Mouse (Mus musculus) limb, embryonic 12.5 days (tissue): ENCODE data around the gene Ceacam16. TPM values are rescaled to one million over a fixed set of nuclear protein-coding genes. Genes with fewer than 3 reads are reported as not detected.

Source experiments
- ATAC-seq: fragments of 200-750 bp; cut with Nextera tagmentation; 2 replicates; pipeline ENCODE4 v1.8.0; 2017; ENCODE audit warnings: low read depth, moderate TSS enrichment; ENCODE audit not compliant: insufficient number of reproducible peaks, insufficient read depth, low FRiP score, low TSS enrichment
- H3K27ac ChIP-seq: fragments of 300-500 bp; sonication (generic); 2 replicates; pipeline ENCODE4 v1.5.1; 2016; ENCODE audit warnings: mild to moderate bottlenecking, moderate library complexity
- H3K27me3 ChIP-seq: fragments of 300-500 bp; sonication (generic); 2 replicates; pipeline ENCODE4 v1.6.1; 2016; ENCODE audit warnings: mild to moderate bottlenecking, moderate library complexity
- H3K36me3 ChIP-seq: fragments of 300-500 bp; sonication (generic); 2 replicates; pipeline ENCODE4 v1.6.1; 2016; ENCODE audit warnings: mild to moderate bottlenecking, moderate library complexity
- H3K4me1 ChIP-seq: fragments of 300-500 bp; sonication (generic); replicated peaks from 2 replicates; pipeline ENCODE4 v1.6.1; 2016
- H3K4me2 ChIP-seq: fragments of 300-500 bp; sonication (generic); 2 replicates; pipeline ENCODE4 v1.6.1; 2016; ENCODE audit warnings: mild to moderate bottlenecking, moderate library complexity
- H3K4me3 ChIP-seq: fragments of 300-500 bp; sonication (generic); replicated peaks from 2 replicates; pipeline ENCODE4 v1.5.1; 2016; ENCODE audit warnings: mild to moderate bottlenecking
- H3K9ac ChIP-seq: fragments of 300-500 bp; sonication (generic); replicated peaks from 2 replicates; pipeline ENCODE4 v1.6.1; 2016; ENCODE audit warnings: mild to moderate bottlenecking, moderate library complexity
- H3K9me3 ChIP-seq: fragments of 300-500 bp; sonication (generic); 2 replicates; pipeline ENCODE4 v1.6.1; 2016; ENCODE audit warnings: mild to moderate bottlenecking, moderate library complexity
- WGBS: fragments of 180-500 bp; shearing (Covaris S2); methylation state at CpG from one replicate; pipeline ENCODE4 v1.1.7; 2016; 5-methylcytosine and 5-hydroxymethylcytosine counted together
- polyA plus RNA-seq: library from polyadenylated mRNA; unstranded; fragments of >200 nt; fragmentation: Nextera tagmentation; extraction: Ambion mirVana; gene quantifications from 2 replicates; pipeline ENCODE4 v1.2.1, GENCODE M21; 2016

The Ceacam16 gene
- polyA plus RNA-seq, 1 experiment from 2014 or later: not detected

DNA sequence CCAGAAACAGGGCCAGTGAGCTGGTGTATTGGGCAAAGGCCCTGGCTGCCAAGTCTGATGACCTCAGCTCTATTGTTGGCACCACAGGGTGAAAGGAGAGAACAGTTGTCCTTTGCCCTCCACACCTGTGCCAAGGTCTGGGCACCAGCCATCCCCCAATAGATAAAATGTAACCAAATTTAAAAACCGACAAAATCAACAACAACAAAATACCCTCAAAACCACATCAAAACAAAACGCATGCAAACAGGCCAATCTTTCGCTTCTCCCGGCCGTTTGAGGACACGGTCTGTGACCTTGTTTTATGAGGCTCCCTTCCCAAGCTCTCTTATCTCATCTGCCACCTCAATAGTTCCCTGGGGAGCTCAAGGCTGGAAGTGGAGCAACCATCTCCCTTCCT is 5.4 kb upstream of the Ceacam16 start:
- no peak for ATAC-seq
- no peak overlapping the region for H3K9ac ChIP-seq
- H3K4me3 ChIP-seq: no peak overlapping the region
- WGBS: 83% methylated on average over 6 of the region's 6 CpGs
- no peaks in the 10 kb centered on the region for H3K36me3 ChIP-seq
- peaks cover 4% of the 10 kb centered on the region; the same call in 1 of the 2 replicates for H3K27me3 ChIP-seq
- H3K4me2 ChIP-seq: no peak overlapping the region
- no peaks in the 10 kb centered on the region for H3K4me1 ChIP-seq
- H3K9me3 ChIP-seq: no peaks in the 10 kb centered on the region
- H3K27ac ChIP-seq: no peak overlapping the region

DNA sequence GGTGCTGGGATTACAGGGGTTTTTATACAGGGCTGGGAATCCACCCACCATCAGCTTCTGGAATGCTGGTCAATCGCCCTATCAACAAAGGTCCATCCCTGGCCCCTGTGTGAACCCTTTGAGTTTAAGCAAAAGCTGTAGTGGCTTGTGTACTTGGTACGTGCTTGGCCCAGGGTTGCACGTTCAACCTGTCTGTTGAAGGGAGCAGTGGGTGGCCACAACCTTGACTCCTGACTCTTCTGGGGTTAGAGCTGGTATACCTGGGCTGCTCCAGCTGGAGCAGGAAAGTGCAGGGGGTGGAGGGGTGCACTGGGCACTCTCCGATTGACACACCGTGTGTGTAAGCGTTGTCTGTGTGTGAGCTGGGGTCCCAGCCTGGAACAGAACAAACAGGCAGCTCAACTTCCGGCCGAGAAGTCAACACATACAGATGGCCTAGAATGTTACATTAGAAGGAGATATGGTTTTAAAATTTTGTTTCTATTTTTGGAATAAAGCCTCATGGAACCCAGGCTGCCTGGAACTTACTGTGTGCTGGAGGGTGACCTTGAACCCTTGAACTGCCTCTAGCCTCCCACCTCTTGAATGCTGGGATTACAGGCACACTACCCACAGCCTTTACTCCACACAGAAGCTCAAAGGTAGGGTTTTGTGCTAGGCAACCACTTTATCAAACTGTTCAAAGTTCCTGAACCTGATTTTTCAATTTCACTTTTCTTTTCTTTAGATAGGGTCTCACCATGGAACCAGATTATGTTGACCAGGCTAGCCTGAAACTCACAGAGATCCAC is 4.3 kb upstream of the Ceacam16 start:
- Histone ChIP-seq H3K4me1 (no peaks in the 10 kb centered on the region), H3K4me3 (no peak overlapping the region), H3K36me3 (no peaks in the 10 kb centered on the region), H3K9me3 (no peaks in the 10 kb centered on the region), H3K27ac (no peak overlapping the region), H3K4me2 (no peak overlapping the region), H3K27me3 (peaks cover 4% of the 10 kb centered on the region; the same call in 1 of the 2 replicates), H3K9ac (no peak overlapping the region)
- ATAC-seq: no peak
- WGBS: 76% methylated on average over 8 of the region's 8 CpGs

DNA sequence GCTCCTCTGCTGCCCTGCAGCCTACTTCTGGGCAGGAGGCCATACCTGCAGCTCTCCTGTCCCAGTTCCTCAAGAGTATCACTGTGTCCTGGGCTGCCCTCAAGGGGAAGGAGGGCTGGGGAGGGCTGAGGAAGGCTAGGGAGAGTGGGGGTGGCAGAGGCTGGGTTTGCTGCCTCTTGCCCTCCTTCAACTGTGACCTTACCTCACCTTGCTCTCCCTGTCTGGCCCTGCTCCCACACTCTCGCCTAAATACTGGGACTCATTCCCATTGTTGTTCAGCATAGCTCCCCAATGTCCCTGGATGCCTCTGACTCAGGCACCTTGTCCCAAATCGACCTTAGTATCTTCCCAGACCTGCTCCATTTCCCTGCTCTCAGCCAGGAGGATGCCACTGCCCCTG is 3.1 kb upstream of the Ceacam16 start:
- no peaks in the 10 kb centered on the region for H3K36me3 ChIP-seq
- WGBS: 39% methylated on average over 2 of the region's 2 CpGs
- no peaks in the 10 kb centered on the region for H3K4me1 ChIP-seq
- H3K4me3 ChIP-seq: no peak overlapping the region
- no peak overlapping the region for H3K27ac ChIP-seq
- peaks cover 4% of the 10 kb centered on the region; the same call in 1 of the 2 replicates for H3K27me3 ChIP-seq
- no peak overlapping the region for H3K9ac ChIP-seq
- no peak for ATAC-seq
- H3K4me2 ChIP-seq: no peak overlapping the region
- H3K9me3 ChIP-seq: no peaks in the 10 kb centered on the region

DNA sequence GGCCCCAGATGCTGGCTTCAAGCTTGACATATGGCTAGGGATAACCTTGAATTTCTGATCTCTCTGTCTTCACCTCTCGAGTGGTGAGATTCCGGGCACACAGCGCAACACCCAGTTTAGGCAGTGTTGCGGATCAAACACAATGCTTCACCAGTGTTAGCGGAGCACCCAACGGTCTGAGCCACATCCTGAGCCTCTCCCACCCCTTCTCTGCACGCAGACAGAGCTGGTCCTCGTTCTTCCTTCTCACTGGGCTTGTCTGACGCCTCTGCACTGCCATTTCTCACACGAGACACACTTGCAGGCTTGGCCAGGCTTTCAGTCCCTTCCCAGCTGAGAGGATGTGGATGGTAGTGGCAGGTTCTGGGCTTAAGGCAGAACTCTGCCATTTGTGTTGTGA is 1.4 kb downstream of the Ceacam16 start:
- Histone ChIP-seq H3K27me3 (peaks cover 11% of the 10 kb centered on the region; the same call in 1 of the 2 replicates), H3K9me3 (no peaks in the 10 kb centered on the region), H3K4me2 (no peak overlapping the region), H3K9ac (no peak overlapping the region), H3K36me3 (no peaks in the 10 kb centered on the region), H3K27ac (no peak overlapping the region), H3K4me1 (no peaks in the 10 kb centered on the region), H3K4me3 (no peak overlapping the region)
- ATAC-seq: no peak
- WGBS: 72% methylated on average over 10 of the region's 10 CpGs

DNA sequence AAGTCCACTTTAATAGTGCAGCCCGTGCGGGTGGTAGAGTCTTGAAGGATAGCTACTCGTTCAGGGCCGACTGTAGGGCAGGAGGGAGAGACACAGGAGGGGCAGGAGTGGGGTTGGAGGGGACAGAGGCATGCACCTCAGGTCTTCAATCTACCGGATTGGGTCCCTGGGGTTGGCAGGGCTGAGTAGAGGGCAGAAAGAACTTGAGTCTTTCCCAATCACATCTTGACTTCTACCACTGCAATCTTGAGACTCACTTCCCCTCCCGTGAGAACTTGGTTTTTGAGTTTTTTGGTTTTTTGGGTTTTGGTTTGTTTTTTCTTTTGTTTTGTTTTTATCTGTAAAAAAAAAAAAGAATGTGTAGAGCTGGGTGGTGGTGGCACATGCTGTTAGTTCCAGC is 4.8 kb downstream of the Ceacam16 start:
- no peak overlapping the region for H3K9ac ChIP-seq
- H3K27me3 ChIP-seq: peaks cover 37% of the 10 kb centered on the region
- no peaks in the 10 kb centered on the region for H3K9me3 ChIP-seq
- H3K4me2 ChIP-seq: no peak overlapping the region
- peaks cover 6% of the 10 kb centered on the region for H3K4me1 ChIP-seq
- H3K4me3 ChIP-seq: no peak overlapping the region
- no peak for ATAC-seq
- 88% methylated on average over 6 of the region's 6 CpGs for WGBS
- H3K36me3 ChIP-seq: no peaks in the 10 kb centered on the region
- no peak overlapping the region for H3K27ac ChIP-seq

DNA sequence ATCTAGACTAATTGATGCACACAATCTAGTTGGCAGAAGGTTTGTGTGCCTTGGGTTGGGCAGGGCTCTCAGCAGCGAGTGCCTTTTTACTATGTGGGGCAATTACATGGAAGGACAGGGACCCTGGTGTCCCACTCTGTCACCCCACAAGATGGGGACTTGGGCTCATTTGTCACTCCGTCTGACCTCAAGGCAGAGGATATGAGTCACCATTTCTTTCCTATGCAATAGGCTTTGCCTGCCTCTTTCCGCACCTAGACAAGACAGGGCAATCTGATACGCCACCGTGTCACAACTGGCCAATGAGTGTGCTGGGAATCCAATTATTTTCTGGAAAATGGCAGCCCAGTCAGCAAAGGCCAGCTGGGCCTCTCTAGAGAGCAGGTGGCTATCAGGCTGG is 5.4 kb downstream of the Ceacam16 start:
- no peak overlapping the region for H3K9ac ChIP-seq
- H3K9me3 ChIP-seq: no peaks in the 10 kb centered on the region
- 83% methylated on average over 5 of the region's 5 CpGs for WGBS
- no peak overlapping the region for H3K4me2 ChIP-seq
- H3K27me3 ChIP-seq: peaks cover 42% of the 10 kb centered on the region
- no peaks in the 10 kb centered on the region for H3K36me3 ChIP-seq
- H3K4me3 ChIP-seq: no peak overlapping the region
- H3K4me1 ChIP-seq: peaks cover 6% of the 10 kb centered on the region
- no peak for ATAC-seq
- no peak overlapping the region for H3K27ac ChIP-seq

DNA sequence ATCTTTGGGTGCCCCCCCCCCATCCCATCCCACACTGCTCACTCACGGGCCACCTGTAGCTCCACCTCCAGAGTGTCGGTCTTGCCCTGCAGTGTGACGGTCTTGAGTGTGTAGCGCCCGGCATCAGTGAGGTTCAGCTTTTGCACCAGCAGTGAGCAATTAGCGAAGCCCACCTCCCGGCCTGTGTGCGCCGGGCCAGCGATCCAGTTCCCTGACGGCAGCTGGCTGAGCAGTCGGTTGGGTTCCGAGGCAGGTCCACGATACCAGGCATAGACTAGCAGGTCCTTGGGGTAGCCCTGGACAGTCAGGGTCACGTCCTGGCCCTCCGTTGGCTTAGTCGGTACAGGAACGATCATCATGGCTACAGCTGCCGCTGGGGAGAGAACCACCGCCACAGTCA is 7.6 kb downstream of the Ceacam16 start:
- H3K4me2 ChIP-seq: no peak overlapping the region
- H3K27me3 ChIP-seq: peaks cover 47% of the 10 kb centered on the region
- H3K27ac ChIP-seq: no peak overlapping the region
- no peak overlapping the region for H3K9ac ChIP-seq
- no peak overlapping the region for H3K4me3 ChIP-seq
- peaks cover 6% of the 10 kb centered on the region for H3K4me1 ChIP-seq
- H3K36me3 ChIP-seq: no peaks in the 10 kb centered on the region
- H3K9me3 ChIP-seq: no peaks in the 10 kb centered on the region
- 91% methylated on average over 20 of the region's 20 CpGs for WGBS
- no peak for ATAC-seq

DNA sequence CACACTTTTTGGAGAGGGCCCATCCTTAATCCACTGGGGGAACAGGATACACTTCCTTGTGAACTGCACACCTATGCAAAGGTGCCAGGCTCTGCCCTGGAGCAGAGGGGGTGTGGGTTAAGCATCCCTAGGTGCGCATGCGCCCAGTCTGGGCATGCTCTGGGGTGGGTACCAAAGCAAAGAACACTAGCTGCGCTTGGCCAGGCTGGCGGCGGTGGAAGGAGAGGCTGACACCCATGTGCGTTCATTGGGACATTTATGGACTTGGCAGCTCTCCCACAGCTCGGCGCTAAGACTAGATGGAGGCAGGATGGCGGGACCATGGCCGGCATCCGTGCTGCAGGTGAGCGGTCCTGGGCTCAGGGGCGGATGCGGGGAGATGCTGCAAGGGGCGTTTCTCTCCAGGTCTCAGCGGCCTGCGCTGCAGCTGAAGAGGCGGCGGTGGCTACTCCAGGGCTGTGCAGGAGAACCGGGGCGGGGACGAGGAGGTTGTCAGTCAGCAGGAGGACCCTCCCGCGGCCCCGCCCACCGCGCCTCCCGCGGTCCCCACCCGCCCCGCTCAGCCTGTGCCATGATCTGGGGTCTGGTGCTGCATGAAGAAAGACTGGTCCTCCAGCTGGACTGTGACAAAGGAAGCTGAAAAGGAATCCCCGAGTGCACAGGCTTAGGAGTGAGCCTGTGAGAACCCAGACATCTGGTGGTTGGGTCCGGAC is 9.1 kb downstream of the Ceacam16 start, which contains the start of gene Gm19345:
Gene Gm19345 (plus strand): TSS at position 146 of the 713 bp plus-strand sequence.
- Histone ChIP-seq H3K9me3 (no peaks in the 10 kb centered on the region), H3K27ac (no peak within 1 kb of the TSS), H3K27me3 (peaks cover 59% of the 10 kb centered on the region), H3K36me3 (no peaks in the 10 kb centered on the region), H3K4me3 (peak within 1 kb of the TSS; percentile 28), H3K4me2 (peak within 1 kb of the TSS; percentile 53), H3K9ac (no peak within 1 kb of the TSS), H3K4me1 (peaks cover 6% of the 10 kb centered on the region)
- ATAC-seq: peak; percentile 80
- WGBS: 3% methylated on average over 33 of the region's 33 CpGs

DNA sequence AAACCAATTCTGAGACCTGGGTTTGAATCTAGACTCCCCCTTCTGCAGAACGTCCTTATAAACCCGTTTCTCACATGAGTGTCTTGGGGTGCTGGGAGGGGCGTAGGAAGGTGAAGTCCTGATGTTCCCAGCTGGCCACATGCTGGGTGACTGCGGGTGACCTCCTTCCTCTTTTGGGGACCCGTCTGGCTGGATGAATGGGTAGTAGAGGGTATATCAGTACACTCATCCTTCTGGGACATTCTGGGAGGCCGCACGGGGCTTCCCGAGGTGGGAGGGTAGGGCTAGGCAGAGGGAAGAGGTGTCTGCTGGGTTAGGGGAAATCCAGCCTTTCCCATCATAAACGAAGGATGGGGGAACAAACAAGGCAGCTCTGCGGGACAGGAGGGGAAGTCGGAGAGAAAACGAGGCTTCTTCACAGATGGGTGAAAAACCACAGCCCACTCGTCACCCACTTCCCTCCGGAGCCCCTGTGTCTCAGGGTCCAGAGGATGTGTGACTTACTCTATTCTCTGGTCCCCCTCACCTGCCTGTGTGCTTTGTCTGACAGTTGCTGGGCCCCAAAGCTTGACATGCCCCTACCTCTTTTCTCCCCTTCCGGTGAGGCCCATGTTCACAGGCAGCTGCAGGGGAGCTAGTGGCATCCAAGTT is 16.5 kb downstream of the Ceacam16 start:
- Histone ChIP-seq H3K36me3 (no peaks in the 10 kb centered on the region), H3K9me3 (no peaks in the 10 kb centered on the region), H3K4me1 (no peaks in the 10 kb centered on the region; the same call in 1 of the 2 replicates), H3K4me3 (no peak overlapping the region), H3K4me2 (no peak overlapping the region), H3K27me3 (peaks cover 61% of the 10 kb centered on the region), H3K9ac (no peak overlapping the region), H3K27ac (no peak overlapping the region)
- no peak for ATAC-seq
- 67% methylated on average over 15 of the region's 15 CpGs for WGBS

DNA sequence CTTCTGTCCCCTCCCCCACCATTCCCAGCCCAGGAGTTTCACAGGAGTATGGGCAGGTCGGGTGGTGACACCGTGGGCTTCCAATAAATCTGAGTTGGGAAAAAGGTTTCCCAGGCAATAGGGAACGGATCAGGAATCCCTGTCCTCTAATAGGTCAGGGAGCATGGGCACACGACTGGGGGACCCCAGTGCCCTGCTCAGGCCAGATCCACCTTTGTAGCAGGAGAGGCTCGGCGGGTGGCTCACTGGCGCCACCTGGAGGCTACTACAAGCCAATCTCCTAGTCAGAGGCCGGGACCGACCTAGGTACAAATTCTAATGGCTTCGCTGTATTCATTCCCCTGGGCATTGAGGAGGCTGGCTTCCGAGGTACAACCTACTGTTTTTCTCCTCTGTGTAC is 17.5 kb downstream of the Ceacam16 start:
- no peak overlapping the region for H3K9ac ChIP-seq

DNA sequence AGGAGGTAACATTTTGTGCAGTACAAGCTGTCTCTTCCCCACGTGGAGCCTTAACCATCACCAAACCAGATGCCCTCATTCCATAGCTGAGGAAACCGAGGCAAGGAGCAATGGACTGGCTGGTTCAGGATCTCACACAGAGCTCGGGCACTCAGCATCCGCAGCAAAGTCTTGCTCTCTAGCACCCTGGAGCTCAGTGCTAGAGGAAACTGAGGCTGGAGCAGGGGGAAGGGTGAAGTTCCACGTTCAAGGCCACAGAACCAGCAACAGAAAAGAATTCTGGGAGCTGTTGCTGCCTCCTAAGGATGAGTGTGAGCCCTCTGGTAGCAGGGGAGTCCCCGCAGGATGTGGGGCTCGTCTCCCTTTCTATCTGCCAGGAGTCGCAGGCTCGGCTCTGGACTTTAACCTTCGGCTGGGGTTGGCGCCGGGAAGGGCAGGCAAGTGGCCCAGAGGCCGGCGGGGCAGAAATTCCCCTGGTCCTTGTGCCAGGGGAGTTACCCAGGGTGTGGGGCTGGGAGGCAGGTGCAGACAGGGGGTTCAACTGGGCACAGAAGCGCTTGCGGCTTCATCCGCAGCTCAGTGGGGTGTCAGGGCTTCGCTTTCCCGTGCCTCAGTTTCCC is 18.1 kb downstream of the Ceacam16 start:
- no peak overlapping the region; the same call in 1 of the 2 replicates for H3K9ac ChIP-seq
- no peak overlapping the region for H3K4me2 ChIP-seq
- peaks cover 52% of the 10 kb centered on the region for H3K27me3 ChIP-seq
- H3K4me1 ChIP-seq: no peaks in the 10 kb centered on the region; the same call in 1 of the 2 replicates
- 28% methylated on average over 19 of the region's 19 CpGs for whole genome bisulfite sequencing
- no peak overlapping the region for H3K27ac ChIP-seq
- no peaks in the 10 kb centered on the region for H3K9me3 ChIP-seq
- H3K36me3 ChIP-seq: no peaks in the 10 kb centered on the region
- no peak for ATAC-seq
- H3K4me3 ChIP-seq: no peak overlapping the region

More for the DNA sequence above, 17.5 kb downstream of the Ceacam16 start:
- Histone ChIP-seq H3K27ac (no peak overlapping the region), H3K9me3 (no peaks in the 10 kb centered on the region), H3K27me3 (peaks cover 58% of the 10 kb centered on the region), H3K4me3 (no peak overlapping the region), H3K4me1 (no peaks in the 10 kb centered on the region; the same call in 1 of the 2 replicates), H3K36me3 (no peaks in the 10 kb centered on the region), H3K4me2 (no peak overlapping the region)
- ATAC-seq: 0 out of 2 replicates have a peak, but pooled peaks have one; percentile 69
- 2% methylated on average over 11 of the region's 11 CpGs for WGBS
